Mouse (Mus musculus): ENCODE data around the gene Grik4.

DNA sequence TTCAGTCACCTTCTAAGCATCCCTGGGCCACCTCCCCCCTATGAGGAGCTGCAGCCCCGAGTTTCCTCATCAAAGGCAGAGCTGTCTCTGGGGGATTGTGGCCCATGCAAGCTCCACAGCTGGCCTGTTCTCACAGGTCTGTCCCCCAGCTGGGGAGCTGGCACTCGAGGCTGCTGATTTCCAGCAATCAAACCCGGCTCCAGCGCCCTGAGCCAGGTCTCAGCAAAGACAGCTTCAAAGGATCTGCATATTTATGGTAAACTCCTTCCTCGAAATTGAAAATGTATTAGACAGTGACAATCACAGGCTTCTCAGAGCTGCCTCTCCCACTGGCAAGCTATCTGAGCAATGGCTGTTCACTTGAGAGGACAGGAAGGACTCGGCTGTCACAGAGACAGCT, 330.5 kb downstream of the Grik4 start:
- TF ChIP-seq EP300 (optimal IDR thresholded peaks at IDR 0.05): no peak
- no peak for TF ChIP-seq CTCF (IDR thresholded peaks at IDR 0.05; ENCODE audit: low read depth)

All from stomach, postnatal 0 days (tissue).